10 mouse cellular contexts compared by ENCODE assay signal in the genomic region with DNA sequence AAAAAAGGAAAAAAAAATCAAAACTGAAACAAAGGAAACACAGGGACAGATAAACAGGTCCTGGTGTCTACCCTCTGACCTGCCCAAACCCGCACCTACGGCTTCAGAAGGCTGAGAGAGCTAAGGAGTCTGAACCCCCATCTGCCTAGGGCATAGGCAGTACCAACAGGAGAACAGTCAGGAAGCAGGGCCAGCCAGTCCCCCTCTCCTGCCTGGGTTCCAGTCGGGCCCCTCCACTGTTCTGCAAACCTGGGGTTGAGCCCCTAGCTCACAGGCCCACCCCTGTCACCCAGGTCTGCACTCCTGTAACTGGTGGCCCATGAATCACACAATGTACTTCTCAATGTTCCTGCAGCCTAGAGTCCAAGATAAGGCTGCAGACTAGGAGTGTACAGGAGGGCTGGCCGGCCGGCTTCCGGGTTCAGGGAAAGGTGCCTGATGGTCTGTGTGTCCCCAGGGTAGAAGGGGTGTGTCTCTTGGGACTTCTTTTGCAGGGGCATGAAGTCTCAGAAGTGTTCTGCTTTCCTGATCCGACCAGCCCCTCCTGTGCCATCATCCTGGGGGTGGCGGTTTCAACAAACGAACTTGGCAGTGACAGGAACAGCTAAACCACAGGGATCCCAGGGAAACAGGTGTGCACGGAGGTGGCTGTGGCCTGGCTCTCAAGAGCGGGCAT. TPM values are rescaled to one million over a fixed set of nuclear protein-coding genes. Genes with fewer than 3 reads are reported as not detected.
DNase-seq lines count a peak whose midpoint lies in the region; ATAC-seq and TF ChIP-seq lines count a peak whose summit lies in the region.
"Had no signal": no experiment of that assay in that cellular context is flagged by ENCODE, and none has a peak within 500 bp of the region (broad histone marks: within the 10 kb centered on the region; RNA-seq: fewer than 3 reads in every experiment).

No protein-coding gene starts in this region.

- no peak; the same call in 1 of the 2 replicates for ATAC-seq in kidney, postnatal 0 days (replicated peaks; ENCODE audit: low FRiP score, low read depth)
- ATAC-seq in monocyte, adult 5-6 weeks (replicated peaks; ENCODE audit: insufficient number of reproducible peaks, low FRiP score, low TSS enrichment, poor library complexity, severe bottlenecking): peak; percentile 6; the same call in 1 of the 2 replicates
- ATAC-seq in hindbrain, embryonic 13.5 days (ENCODE audit: low FRiP score): no peak

- no peak overlapping the region for H3K4me3 ChIP-seq in kidney, postnatal 0 days (replicated peaks; ENCODE audit: low read depth, low read length)
- no peak overlapping the region for H3K4me3 ChIP-seq in hindbrain, embryonic 13.5 days
- H3K4me3 ChIP-seq: midbrain, embryonic 12.5 days had no signal

- H3K4me1 ChIP-seq in kidney, postnatal 0 days (replicated peaks; ENCODE audit: insufficient read depth, low read length): 0 out of 2 replicates have a peak, but pooled peaks cover 6% of the 10 kb centered on the region
- H3K4me1 ChIP-seq in hindbrain, embryonic 13.5 days (replicated peaks): peaks cover 19% of the 10 kb centered on the region

- H3K36me3 ChIP-seq in kidney, postnatal 0 days (ENCODE audit: insufficient read depth, low read length): no peaks in the 10 kb centered on the region
- no peaks in the 10 kb centered on the region for H3K36me3 ChIP-seq in hindbrain, embryonic 13.5 days
- H3K36me3 ChIP-seq: midbrain, embryonic 12.5 days had no signal

- peaks cover 20% of the 10 kb centered on the region for H3K27me3 ChIP-seq in kidney, postnatal 0 days (ENCODE audit: insufficient read depth, low read length)
- peaks cover 35% of the 10 kb centered on the region for H3K27me3 ChIP-seq in hindbrain, embryonic 13.5 days

- H3K9ac ChIP-seq in kidney, postnatal 0 days (ENCODE audit: low read depth, low read length): no peak overlapping the region
- no peak overlapping the region for H3K9ac ChIP-seq in hindbrain, embryonic 13.5 days
- H3K9ac ChIP-seq: midbrain, embryonic 12.5 days had no signal

- DNase-seq in kidney, postnatal 0 days (ENCODE audit: low spot score): no peak
- DNase-seq in kidney, adult 18-20 months: no peak
- peak; percentile 54 to 56 for DNase-seq in B cell, adult 2 months
- DNase-seq in cerebellum, adult 8-10 months: peak; percentile 36
- DNase-seq in layer of hippocampus, postnatal 36 days: no peak
- no peak for DNase-seq in T-cell, adult 2 months (ENCODE audit: low spot score)
- DNase-seq: retina, postnatal 1 day had no signal

- no peaks in the 10 kb centered on the region for H3K9me3 ChIP-seq in kidney, postnatal 0 days (replicated peaks; ENCODE audit: low read length)
- H3K9me3 ChIP-seq in hindbrain, embryonic 13.5 days: no peaks in the 10 kb centered on the region
- H3K9me3 ChIP-seq: midbrain, embryonic 12.5 days had no signal

- H3K4me2 ChIP-seq in kidney, postnatal 0 days (ENCODE audit: low read length): no peak overlapping the region
- no peak overlapping the region for H3K4me2 ChIP-seq in hindbrain, embryonic 13.5 days
- H3K4me2 ChIP-seq: midbrain, embryonic 12.5 days had no signal

- no peak for TF ChIP-seq CTCF in kidney, postnatal 0 days (IDR thresholded peaks at IDR 0.05; ENCODE audit: low read depth)

- H3K27ac ChIP-seq in kidney, postnatal 0 days: peak overlapping the region; percentile 32; the same call in 1 of the 2 replicates
- H3K27ac ChIP-seq in hindbrain, embryonic 13.5 days: no peak overlapping the region
- H3K27ac ChIP-seq: midbrain, embryonic 12.5 days had no signal

- 73% methylated on average over 11 of the region's 11 CpGs for WGBS in kidney, postnatal 0 days
- WGBS in hindbrain, embryonic 13.5 days: 76% methylated on average over 11 of the region's 11 CpGs

RNA-seq across cellular contexts. Expression of gene Coro2a, which starts 4.6 kb away (rescaled TPM):
- polyA plus RNA-seq in kidney, postnatal 0 days (2015; fragmentation: Nextera tagmentation; extraction: Ambion mirVana): 2.9 and 3.4 TPM in 2 replicates
- total RNA-seq in monocyte, adult 5-6 weeks (2017): 25.5 to 68.9 TPM (median 29.6 TPM) in 3 replicates
- 6.0 and 6.7 TPM in 2 replicates for polyA plus RNA-seq in hindbrain, embryonic 13.5 days (2015; fragmentation: Nextera tagmentation; extraction: Ambion mirVana)
- total RNA-seq in layer of hippocampus, postnatal 36 days (2021): 10 to 100 TPM; 16.0 to 17.0 TPM

RNA-seq across cellular contexts. Expression of gene Tbc1d2, which starts 52.6 kb away (rescaled TPM):
- 3.6 and 4.2 TPM in 2 replicates for polyA plus RNA-seq in kidney, postnatal 0 days (2015; fragmentation: Nextera tagmentation; extraction: Ambion mirVana)
- total RNA-seq in monocyte, adult 5-6 weeks (2017): 0.75 to 1.4 TPM (median 0.87 TPM) in 3 replicates
- polyA plus RNA-seq in hindbrain, embryonic 13.5 days (2015; fragmentation: Nextera tagmentation; extraction: Ambion mirVana): 0.73 and 0.75 TPM in 2 replicates
- 1 to 10 TPM; 2.4 to 3.1 TPM for total RNA-seq in layer of hippocampus, postnatal 36 days (2021)

Comparison
In these comparisons a context has a peak if more than half of its experiments do, and no peak if none do; other contexts are left out.
1. DNase-seq: peak in B cell, adult 2 months (2 of 2) and cerebellum, adult 8-10 months (single experiment); none in kidney, postnatal 0 days (single experiment), kidney, adult 18-20 months (single experiment), layer of hippocampus, postnatal 36 days (0 of 2) and T-cell, adult 2 months (single experiment).